ENCODE assay signal across 18 mouse cellular contexts in the genomic region with DNA sequence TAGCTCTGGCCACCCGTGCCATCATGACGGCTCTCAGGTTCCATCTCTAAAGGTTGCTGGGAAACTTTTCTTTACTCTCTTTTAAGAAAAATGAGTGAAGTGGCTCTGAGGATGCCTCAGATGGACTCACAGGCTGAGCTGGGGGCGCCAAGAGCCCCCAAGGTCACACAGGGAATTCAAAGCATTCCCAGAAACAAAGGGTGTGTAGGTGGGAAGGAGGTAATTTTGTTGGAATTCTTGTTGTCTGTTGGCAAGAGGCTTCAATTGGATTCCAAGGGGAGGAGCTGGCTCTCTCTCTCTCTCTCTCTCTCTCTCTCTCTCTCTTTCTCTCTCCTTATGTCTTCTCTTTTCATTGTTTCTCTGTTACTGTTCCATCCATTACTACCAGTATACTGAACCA. TPM values are rescaled to one million over a fixed set of nuclear protein-coding genes. Genes with fewer than 3 reads are reported as not detected.
A peak's percentile ranks its signal among the peaks of the same experiment; 100 is the strongest.
DNase-seq lines count a peak whose midpoint lies in the region; ATAC-seq and TF ChIP-seq lines count a peak whose summit lies in the region.
"Had no signal": no experiment of that assay in that cellular context is flagged by ENCODE, and none has a peak within 500 bp of the region (broad histone marks: within the 10 kb centered on the region; RNA-seq: fewer than 3 reads in every experiment).

No protein-coding gene starts in this region.

- H3K4me2 ChIP-seq in hindbrain, embryonic 13.5 days: no peak overlapping the region
- H3K4me2 ChIP-seq in limb, embryonic 12.5 days: no peak overlapping the region
- H3K4me2 ChIP-seq in kidney, embryonic 14.5 days (replicated peaks; ENCODE audit: low read depth, low read length): no peak overlapping the region
- H3K4me2 ChIP-seq: liver, embryonic 12.5 days; lung, embryonic 14.5 days had no signal

- no peak for ATAC-seq in hindbrain, embryonic 13.5 days (ENCODE audit: low FRiP score)
- ATAC-seq in limb, embryonic 12.5 days (ENCODE audit: insufficient number of reproducible peaks, insufficient read depth, low FRiP score, low TSS enrichment, low read depth): no peak
- no peak for ATAC-seq in kidney, embryonic 14.5 days (ENCODE audit: low FRiP score, low TSS enrichment)
- ATAC-seq: liver, embryonic 12.5 days had no signal

- no peaks in the 10 kb centered on the region for H3K9me3 ChIP-seq in hindbrain, embryonic 10.5 days
- no peaks in the 10 kb centered on the region for H3K9me3 ChIP-seq in hindbrain, embryonic 13.5 days
- no peaks in the 10 kb centered on the region for H3K9me3 ChIP-seq in ES-E14 (ENCODE audit: control insufficient read depth, insufficient read depth, low read depth, low read length)
- H3K9me3 ChIP-seq in limb, embryonic 12.5 days: no peaks in the 10 kb centered on the region
- H3K9me3 ChIP-seq in kidney, embryonic 14.5 days (ENCODE audit: control insufficient read depth, low read length): no peaks in the 10 kb centered on the region
- H3K9me3 ChIP-seq: liver, embryonic 12.5 days had no signal

- peaks cover 58% of the 10 kb centered on the region for H3K4me1 ChIP-seq in hindbrain, embryonic 10.5 days (replicated peaks)
- peaks cover 23% of the 10 kb centered on the region for H3K4me1 ChIP-seq in hindbrain, embryonic 13.5 days (replicated peaks)
- H3K4me1 ChIP-seq in ES-E14 (ENCODE audit: control insufficient read depth in 2 of 2, insufficient read depth in 2 of 2, low read length in 2 of 2, poor library complexity in 1 of 2): peaks cover 8 to 24% of the 10 kb centered on the region in 2 experiments
- peaks cover 50% of the 10 kb centered on the region for H3K4me1 ChIP-seq in limb, embryonic 12.5 days (replicated peaks)
- peaks cover 17% of the 10 kb centered on the region for H3K4me1 ChIP-seq in kidney, embryonic 14.5 days (ENCODE audit: control insufficient read depth, insufficient read depth, low read length)

- 0 out of 2 replicates have a peak, but pooled peaks cover 4% of the 10 kb centered on the region for H3K27me3 ChIP-seq in hindbrain, embryonic 10.5 days (ENCODE audit: insufficient read depth, poor library complexity, severe bottlenecking)
- H3K27me3 ChIP-seq in hindbrain, embryonic 13.5 days: 0 out of 2 replicates have a peak, but pooled peaks cover 6% of the 10 kb centered on the region
- no peaks in the 10 kb centered on the region for H3K27me3 ChIP-seq in limb, embryonic 12.5 days
- H3K27me3 ChIP-seq in kidney, embryonic 14.5 days (ENCODE audit: control insufficient read depth, insufficient read depth, low read length): no peaks in the 10 kb centered on the region

- 34% methylated on average over 3 of the region's 3 CpGs for whole genome bisulfite sequencing in hindbrain, embryonic 10.5 days
- WGBS in hindbrain, embryonic 13.5 days: 24% methylated on average over 3 of the region's 3 CpGs
- 54% methylated on average over 3 of the region's 3 CpGs for WGBS in limb, embryonic 12.5 days
- WGBS in kidney, embryonic 14.5 days: 52% methylated on average over 3 of the region's 3 CpGs

- no peaks in the 10 kb centered on the region for H3K36me3 ChIP-seq in hindbrain, embryonic 10.5 days
- H3K36me3 ChIP-seq in hindbrain, embryonic 13.5 days: no peaks in the 10 kb centered on the region
- H3K36me3 ChIP-seq in ES-E14 (ENCODE audit: control insufficient read depth, insufficient read depth, low read length, poor library complexity, severe bottlenecking): no peaks in the 10 kb centered on the region
- H3K36me3 ChIP-seq in limb, embryonic 12.5 days: no peaks in the 10 kb centered on the region
- H3K36me3 ChIP-seq in kidney, embryonic 14.5 days (ENCODE audit: control insufficient read depth, insufficient read depth, low read length): no peaks in the 10 kb centered on the region
- H3K36me3 ChIP-seq: liver, embryonic 12.5 days had no signal

- peak overlapping the region; percentile 17 for H3K27ac ChIP-seq in hindbrain, embryonic 10.5 days
- no peak overlapping the region for H3K27ac ChIP-seq in hindbrain, embryonic 13.5 days
- peak overlapping the region; percentile 6; the same call in 1 of the 2 replicates for H3K27ac ChIP-seq in ES-E14 (ENCODE audit: insufficient read depth, low read depth, low read length, poor library complexity, severe bottlenecking)
- H3K27ac ChIP-seq in limb, embryonic 12.5 days: peak overlapping the region; percentile 85; the same call in 1 of the 2 replicates
- no peak overlapping the region for H3K27ac ChIP-seq in kidney, embryonic 14.5 days (ENCODE audit: low read depth, low read length)
- H3K27ac ChIP-seq: liver, embryonic 12.5 days had no signal

- H3K4me3 ChIP-seq in hindbrain, embryonic 10.5 days: no peak overlapping the region
- no peak overlapping the region for H3K4me3 ChIP-seq in hindbrain, embryonic 13.5 days
- H3K4me3 ChIP-seq in ES-E14 (ENCODE audit: insufficient read depth in 1 of 2, low read depth in 1 of 2, low read length in 2 of 2, poor library complexity in 1 of 2, severe bottlenecking in 1 of 2): no peak overlapping the region
- H3K4me3 ChIP-seq in limb, embryonic 12.5 days (replicated peaks): no peak overlapping the region
- no peak overlapping the region for H3K4me3 ChIP-seq in kidney, embryonic 14.5 days (ENCODE audit: low read length)
- H3K4me3 ChIP-seq: liver, embryonic 12.5 days had no signal

- H3K9ac ChIP-seq in hindbrain, embryonic 13.5 days: no peak overlapping the region
- H3K9ac ChIP-seq in ES-E14 (ENCODE audit: insufficient read depth, low read depth, low read length, poor library complexity, severe bottlenecking): no peak overlapping the region; the same call in 1 of the 2 replicates
- no peak overlapping the region for H3K9ac ChIP-seq in limb, embryonic 12.5 days (replicated peaks)
- H3K9ac ChIP-seq in kidney, embryonic 14.5 days (ENCODE audit: low read depth, low read length): no peak overlapping the region
- H3K9ac ChIP-seq: liver, embryonic 12.5 days; lung, embryonic 14.5 days had no signal

- in situ Hi-C loops in ES-E14 (cut with MboI; ENCODE audit: low sequenced_read_pairs in 2 of 2, unreplicated experiment in 2 of 2): no loop called here

- DNase-seq in hindbrain, embryonic 10.5 days (ENCODE audit: low spot score): no peak
- no peak for DNase-seq in ES-E14 (ENCODE audit: low read depth, low spot score)
- DNase-seq in R1 (ENCODE audit: low read depth, low spot score): peak; percentile 69
- DNase-seq in lung, postnatal 36 days: no peak
- DNase-seq: adrenal gland, postnatal 25 days; cerebellum, adult 18-20 months; cerebellum, postnatal 36 days; gastrocnemius, postnatal 36 days; kidney, adult 9 months; kidney, postnatal 4 days; lung, embryonic 14.5 days; right cerebral cortex, adult 18-20 months had no signal

TF ChIP-seq in ES-E14, 5 proteins besides CTCF, POLR2A, EP300 and RAD21:
- no peak for TF ChIP-seq HCFC1 (IDR thresholded peaks at IDR 0.05; ENCODE audit: borderline replicate concordance, insufficient read depth, low read length)
- no peak for TF ChIP-seq MAFK (IDR thresholded peaks at IDR 0.05; ENCODE audit: insufficient read depth, low read depth, low read length)
- TF ChIP-seq ZC3H11A (IDR thresholded peaks at IDR 0.05; ENCODE audit: borderline replicate concordance, low read depth, low read length): no peak
- no peak for TF ChIP-seq CHD2 (IDR thresholded peaks at IDR 0.05; ENCODE audit: low read depth, low read length)
- no peak for TF ChIP-seq ZNF384 (IDR thresholded peaks at IDR 0.05; ENCODE audit: low read depth, low read length)

RNA-seq across cellular contexts. Expression of gene Tent5b, which starts 37.7 kb away (rescaled TPM):
- polyA plus RNA-seq in hindbrain, embryonic 10.5 days (2016; fragmentation: Nextera tagmentation; extraction: Ambion mirVana): 1.2 and 2.1 TPM in 2 replicates
- polyA plus RNA-seq in hindbrain, embryonic 13.5 days (2015; fragmentation: Nextera tagmentation; extraction: Ambion mirVana): 0.13 and 0.30 TPM in 2 replicates
- total RNA-seq in ES-E14 (2012; rRNA removed): 7.5 and 8.5 TPM in 2 replicates
- polyA plus RNA-seq in limb, embryonic 12.5 days (2016; fragmentation: Nextera tagmentation; extraction: Ambion mirVana): 1.2 TPM in 2 replicates
- polyA plus RNA-seq in kidney, embryonic 14.5 days (2014; fragmentation: Nextera tagmentation; extraction: Ambion mirVana): 0.35 and 0.94 TPM in 2 replicates
- total RNA-seq: left cerebral cortex, postnatal 14 days; megakaryocyte, adult 5-6 weeks had no signal
- polyA plus RNA-seq: liver, embryonic 12.5 days had no signal

RNA-seq across cellular contexts. Expression of gene Trnp1, which starts 56.2 kb away (rescaled TPM):
- 1.1 and 1.3 TPM in 2 replicates for polyA plus RNA-seq in hindbrain, embryonic 10.5 days (2016; fragmentation: Nextera tagmentation; extraction: Ambion mirVana)
- 2.8 and 3.9 TPM in 2 replicates for polyA plus RNA-seq in hindbrain, embryonic 13.5 days (2015; fragmentation: Nextera tagmentation; extraction: Ambion mirVana)
- total RNA-seq in ES-E14 (2012; rRNA removed): 0.90 and 0.94 TPM in 2 replicates
- polyA plus RNA-seq in limb, embryonic 12.5 days (2016; fragmentation: Nextera tagmentation; extraction: Ambion mirVana): 2.0 and 3.7 TPM in 2 replicates
- 1.4 and 1.6 TPM in 2 replicates for polyA plus RNA-seq in kidney, embryonic 14.5 days (2014; fragmentation: Nextera tagmentation; extraction: Ambion mirVana)
- total RNA-seq: megakaryocyte, adult 5-6 weeks had no signal

Comparison
In these comparisons a context has a peak if more than half of its experiments do, and no peak if none do; other contexts are left out.
1. H3K27ac ChIP-seq: peak in hindbrain, embryonic 10.5 days (single experiment), ES-E14 (single experiment) and limb, embryonic 12.5 days (single experiment); none in hindbrain, embryonic 13.5 days (single experiment) and kidney, embryonic 14.5 days (single experiment).